Mouse (Mus musculus) E14TG2a.4 (cell line): ENCODE measurements around the gene Srl.
A peak's percentile ranks its signal among the peaks of the same experiment; 100 is the strongest.

Source experiments
- H3K27me3 ChIP-seq: 2 replicates; pipeline ENCODE4 v1.6.1; 2014; ENCODE audit warnings: low read length, control low read depth; ENCODE audit not compliant: insufficient read depth
- H3K36me3 ChIP-seq: 2 replicates; pipeline ENCODE4 v1.6.1; 2014; ENCODE audit warnings: low read length, control low read depth; ENCODE audit not compliant: insufficient read depth
- H3K4me1 ChIP-seq: replicated peaks from 2 replicates; pipeline ENCODE4 v1.6.1; 2014; ENCODE audit warnings: low read depth, low read length, control low read depth
- H3K4me3 ChIP-seq: replicated peaks from 2 replicates; pipeline ENCODE4 v1.5.1; 2014; ENCODE audit warnings: mild to moderate bottlenecking, low read length
- H3K9me3 ChIP-seq: 2 replicates; pipeline ENCODE4 v1.6.1; 2014; ENCODE audit warnings: low read length, control low read depth
- CTCF ChIP-seq: conservative IDR thresholded peaks from 2 replicates; pipeline ENCODE4 v1.5.1; 2014; ENCODE audit warnings: low read length
- NANOG ChIP-seq: IDR thresholded peaks from 2 replicates; pipeline ENCODE4 v1.6.1; 2014; ENCODE audit warnings: borderline replicate concordance, low read length, mixed read lengths
- POU5F1 ChIP-seq: IDR thresholded peaks from 2 replicates; pipeline ENCODE4 v1.6.1; 2014; ENCODE audit warnings: low read length, borderline replicate concordance

Gene Srl

GRCm38 (mm10) chr16:4578630-4579029, 37.0 kb upstream of the Srl start:
- H3K4me3 ChIP-seq: no peak overlapping the region
- TF ChIP-seq POU5F1 (no peak), NANOG (no peak), CTCF (no peak)
- peaks cover 41% of the 10 kb centered on the region for H3K4me1 ChIP-seq
- H3K27me3 ChIP-seq: no peaks in the 10 kb centered on the region
- H3K9me3 ChIP-seq: no peaks in the 10 kb centered on the region
- H3K36me3 ChIP-seq: no peaks in the 10 kb centered on the region

GRCm38 (mm10) chr16:4576873-4577272, 35.3 kb upstream of the Srl start:
- no peak overlapping the region for H3K4me3 ChIP-seq
- H3K27me3 ChIP-seq: no peaks in the 10 kb centered on the region
- peaks cover 41% of the 10 kb centered on the region for H3K4me1 ChIP-seq
- TF ChIP-seq CTCF (no peak), POU5F1 (no peak), NANOG (no peak)
- H3K9me3 ChIP-seq: no peaks in the 10 kb centered on the region
- no peaks in the 10 kb centered on the region for H3K36me3 ChIP-seq

GRCm38 (mm10) chr16:4576038-4576437, 34.4 kb upstream of the Srl start:
- H3K9me3 ChIP-seq: no peaks in the 10 kb centered on the region
- TF ChIP-seq CTCF (no peak), NANOG (no peak), POU5F1 (no peak)
- H3K4me3 ChIP-seq: no peak overlapping the region
- peaks cover 43% of the 10 kb centered on the region for H3K4me1 ChIP-seq
- H3K27me3 ChIP-seq: no peaks in the 10 kb centered on the region; the same call in 1 of the 2 replicates
- no peaks in the 10 kb centered on the region for H3K36me3 ChIP-seq

- Histone ChIP-seq H3K4me3 (no peak overlapping the region), H3K27me3 (no peaks in the 10 kb centered on the region; the same call in 1 of the 2 replicates), H3K36me3 (no peaks in the 10 kb centered on the region), H3K4me1 (peaks cover 63% of the 10 kb centered on the region), H3K9me3 (no peaks in the 10 kb centered on the region)
- TF ChIP-seq NANOG (no peak), CTCF (no peak)
These were observed 29.1 kb upstream of the Srl start for GRCm38 (mm10) chr16:4570737-4571136.

- Histone ChIP-seq H3K27me3 (no peaks in the 10 kb centered on the region; the same call in 1 of the 2 replicates), H3K36me3 (no peaks in the 10 kb centered on the region), H3K9me3 (no peaks in the 10 kb centered on the region), H3K4me1 (peaks cover 58% of the 10 kb centered on the region), H3K4me3 (no peak overlapping the region)
- TF ChIP-seq CTCF (peak; percentile 87), POU5F1 (no peak)
These were observed 26.3 kb upstream of the Srl start for GRCm38 (mm10) chr16:4567912-4568311.

GRCm38 (mm10) chr16:4560145-4560952, 18.7 kb upstream of the Srl start:
- Histone ChIP-seq H3K27me3 (no peaks in the 10 kb centered on the region), H3K9me3 (no peaks in the 10 kb centered on the region), H3K36me3 (peaks cover 9% of the 10 kb centered on the region), H3K4me1 (peaks cover 40% of the 10 kb centered on the region), H3K4me3 (peak overlapping the region; percentile 97)
- TF ChIP-seq POU5F1 (no peak), NANOG (no peak), CTCF (peak; percentile 64)

GRCm38 (mm10) chr16:4559715-4560144, 18.1 kb upstream of the Srl start, which contains the start of gene Tfap4:
Tfap4 (minus strand) TSS chr16:4559854.
- TF ChIP-seq CTCF: peak; percentile 35
- TF ChIP-seq NANOG: no peak
- no peak for TF ChIP-seq POU5F1
- peaks cover 40% of the 10 kb centered on the region for H3K4me1 ChIP-seq
- no peaks in the 10 kb centered on the region for H3K27me3 ChIP-seq
- peak within 1 kb of the TSS; percentile 97 for H3K4me3 ChIP-seq
- H3K36me3 ChIP-seq: peaks cover 15% of the 10 kb centered on the region
- no peaks in the 10 kb centered on the region for H3K9me3 ChIP-seq

GRCm38 (mm10) chr16:4558980-4559631, 17.5 kb upstream of the Srl start:
- TF ChIP-seq NANOG (no peak), CTCF (no peak), POU5F1 (no peak)
- Histone ChIP-seq H3K4me1 (peaks cover 46% of the 10 kb centered on the region), H3K27me3 (no peaks in the 10 kb centered on the region), H3K36me3 (peaks cover 22% of the 10 kb centered on the region), H3K9me3 (no peaks in the 10 kb centered on the region), H3K4me3 (peak overlapping the region; percentile 97)
